Mouse (Mus musculus): ENCODE measurements around the gene Slc35g3. TPM values are rescaled to one million over a fixed set of nuclear protein-coding genes. Genes with fewer than 3 reads are reported as not detected.

Slc35g3 gene
- polyA plus RNA-seq (2017; shearing (Covaris generic)): not detected

GRCm38 (mm10) chr11:69761868-69762267 is at the start of gene Slc35g3:
Slc35g3 (minus strand) TSS chr11:69761968.
- no peak for ATAC-seq

GRCm38 (mm10) chr11:69810280-69810679 is 48.5 kb upstream of the Slc35g3 start:
- no peak for ATAC-seq

DNA sequence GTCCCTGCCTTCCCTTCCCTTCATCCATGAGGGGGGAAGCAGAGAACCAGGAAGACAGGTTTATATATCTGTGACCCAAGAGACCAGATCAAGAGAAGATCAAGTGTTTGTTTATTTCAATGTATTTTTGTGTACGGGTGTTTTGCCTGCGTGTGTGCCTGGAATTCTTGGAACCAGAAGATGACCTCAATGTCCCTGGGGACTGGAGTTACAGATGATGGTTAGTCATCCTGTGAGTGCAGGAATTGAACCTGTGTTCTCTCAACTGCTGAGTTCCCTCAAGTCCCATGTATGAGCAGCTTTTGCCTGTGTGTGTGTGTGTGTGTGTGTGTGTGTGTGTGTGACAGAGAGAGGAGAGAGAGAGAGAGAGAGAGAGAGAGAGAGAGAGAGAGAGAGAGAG is 45.9 kb upstream of the Slc35g3 start:
- ATAC-seq: no peak

DNA sequence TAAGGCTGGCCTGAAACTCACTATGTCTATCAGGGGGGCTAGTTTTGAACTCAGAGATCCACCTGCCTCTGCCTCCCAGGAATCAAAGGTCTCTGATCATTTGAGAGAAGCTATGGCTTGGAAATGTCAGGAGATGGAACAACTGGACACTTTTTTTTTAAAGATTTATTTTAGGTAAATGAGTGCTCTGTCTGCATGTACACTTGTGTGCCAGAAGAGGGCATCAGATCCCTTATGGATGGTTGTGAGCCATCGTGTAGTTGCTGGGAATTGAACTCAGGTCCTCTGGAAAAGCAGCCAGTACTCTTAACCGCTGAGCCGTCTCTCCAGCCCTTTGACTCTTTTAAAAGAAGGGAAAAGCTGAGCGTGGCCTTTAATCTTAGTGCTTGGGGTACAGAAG is 44.6 kb upstream of the Slc35g3 start:
- no peak for ATAC-seq

- ATAC-seq: no peak
Measured at GRCm38 (mm10) chr11:69804972-69805909, 43.5 kb upstream of the Slc35g3 start, which contains the start of gene Tmem102. Tmem102 (minus strand) TSS chr11:69805624.

- ATAC-seq: no peak
Measured at GRCm38 (mm10) chr11:69804652-69804940, 42.8 kb upstream of the Slc35g3 start.

DNA sequence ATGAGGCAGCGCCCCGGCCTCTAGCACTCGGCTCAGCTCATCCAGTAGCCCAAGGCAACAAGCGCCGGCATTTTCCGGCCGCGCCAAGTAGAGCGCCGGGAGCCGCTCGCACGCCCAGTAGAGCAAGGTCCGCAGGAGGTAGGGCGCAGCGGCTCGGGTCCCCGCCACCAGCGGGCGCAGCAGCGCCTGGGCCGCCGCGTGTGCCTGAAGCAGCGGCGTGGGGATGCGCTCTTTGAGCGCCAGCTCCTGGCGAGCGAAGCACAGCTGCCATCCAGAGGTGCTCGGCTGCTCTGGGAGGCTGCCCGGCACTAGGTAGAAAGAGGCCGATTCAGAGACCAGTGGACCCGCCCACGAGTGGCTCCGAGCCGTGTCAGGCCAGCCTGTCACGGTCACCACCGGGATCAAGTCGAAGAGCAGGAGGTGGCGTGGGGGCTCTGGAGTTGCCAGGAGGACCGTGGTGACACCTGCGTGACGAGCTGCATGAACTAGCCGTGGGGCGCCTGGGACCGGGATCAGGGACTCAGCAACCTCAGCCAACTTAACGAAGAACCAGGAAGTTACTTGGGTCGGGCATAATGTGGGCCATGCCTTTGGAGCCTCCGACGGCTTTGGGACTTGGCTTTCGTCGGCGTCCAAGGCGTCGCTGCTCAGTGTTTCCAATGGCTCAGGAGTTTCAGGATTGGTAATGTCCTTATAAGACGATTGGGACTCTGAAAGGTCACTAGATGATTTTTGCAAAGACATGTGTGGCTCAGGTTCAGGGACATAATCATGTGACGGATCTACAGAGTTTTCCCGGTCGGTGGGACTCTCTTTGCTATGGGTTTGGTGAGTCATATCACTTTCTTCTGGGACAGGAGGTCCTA is 42.3 kb upstream of the Slc35g3 start:
- ATAC-seq: peak; percentile 67

DNA sequence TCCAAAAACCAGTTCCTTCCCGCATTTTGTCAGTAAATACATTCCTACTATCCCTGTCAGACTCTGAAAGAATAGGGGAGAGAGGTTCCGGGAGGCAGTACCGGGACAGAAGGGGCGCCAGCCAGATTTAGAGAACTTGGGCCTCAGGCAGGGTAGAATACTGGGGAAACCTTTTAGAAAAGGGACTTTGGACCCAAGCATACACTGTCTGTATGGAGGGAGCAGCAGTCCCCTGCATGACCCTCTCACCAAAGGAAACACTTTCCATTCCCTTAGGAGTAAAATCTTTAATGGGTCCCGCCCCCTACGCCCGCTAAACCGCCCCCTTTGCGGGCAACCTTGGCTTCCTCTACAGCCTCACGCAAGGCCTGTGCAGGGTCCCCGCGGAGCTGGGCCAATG is 41.6 kb upstream of the Slc35g3 start:
- no peak for ATAC-seq

DNA sequence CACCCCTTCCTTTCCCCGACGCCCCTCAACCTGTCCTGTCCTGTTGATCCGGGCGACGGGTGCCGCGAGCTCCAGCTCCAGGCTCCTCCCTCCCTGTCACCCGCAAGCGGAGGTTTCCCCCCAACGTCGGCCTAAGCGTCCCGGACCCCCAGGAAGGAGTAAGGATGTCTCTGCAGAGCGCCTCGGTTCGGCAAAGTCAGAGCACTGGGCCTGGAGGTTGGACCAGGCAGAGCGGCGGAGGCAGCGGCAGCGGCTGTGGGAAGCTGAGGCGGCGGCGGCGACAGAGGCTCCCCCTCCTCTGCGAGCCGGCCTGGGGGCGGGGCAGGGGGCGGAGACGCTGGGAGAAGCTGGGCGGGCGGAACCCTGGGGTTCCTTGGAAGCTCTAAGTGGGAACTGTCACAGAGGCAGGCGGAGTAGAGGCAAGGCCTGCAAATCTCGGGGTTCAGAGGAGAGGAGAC is 40.9 kb upstream of the Slc35g3 start:
- peak; percentile 54 for ATAC-seq

DNA sequence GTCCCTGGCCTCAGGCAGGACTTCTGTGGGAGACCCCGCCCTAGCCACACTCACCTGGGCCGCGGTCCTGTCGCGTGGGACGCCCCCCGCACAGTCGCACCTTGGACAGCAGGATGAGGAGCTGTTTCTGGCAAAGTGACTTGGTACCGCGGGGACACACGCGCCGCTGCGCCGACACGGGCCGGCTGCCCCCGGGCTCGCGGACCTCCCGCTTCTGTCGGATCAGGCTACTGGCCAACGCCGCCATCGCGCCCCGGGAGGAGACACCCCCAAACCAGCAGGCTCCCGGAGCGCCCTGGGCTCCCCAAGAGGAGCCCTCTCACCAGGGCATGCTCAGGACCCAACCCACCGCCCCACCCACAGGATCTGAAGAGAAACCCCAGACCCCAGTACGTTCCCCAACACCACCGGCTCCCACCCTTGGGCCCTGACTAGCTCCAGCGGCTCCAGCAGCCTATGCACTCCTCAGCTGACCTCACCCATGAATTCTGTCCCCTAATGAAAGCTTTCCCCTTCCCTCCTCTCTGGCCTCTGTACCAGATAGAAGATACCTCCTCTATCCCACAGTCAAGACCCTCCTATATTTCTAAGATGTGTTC is 39.7 kb upstream of the Slc35g3 start, which contains the start of gene Fgf11:
Gene Fgf11 (minus strand): TSS at position 479 of the 599 bp plus-strand sequence.
- ATAC-seq: no peak

DNA sequence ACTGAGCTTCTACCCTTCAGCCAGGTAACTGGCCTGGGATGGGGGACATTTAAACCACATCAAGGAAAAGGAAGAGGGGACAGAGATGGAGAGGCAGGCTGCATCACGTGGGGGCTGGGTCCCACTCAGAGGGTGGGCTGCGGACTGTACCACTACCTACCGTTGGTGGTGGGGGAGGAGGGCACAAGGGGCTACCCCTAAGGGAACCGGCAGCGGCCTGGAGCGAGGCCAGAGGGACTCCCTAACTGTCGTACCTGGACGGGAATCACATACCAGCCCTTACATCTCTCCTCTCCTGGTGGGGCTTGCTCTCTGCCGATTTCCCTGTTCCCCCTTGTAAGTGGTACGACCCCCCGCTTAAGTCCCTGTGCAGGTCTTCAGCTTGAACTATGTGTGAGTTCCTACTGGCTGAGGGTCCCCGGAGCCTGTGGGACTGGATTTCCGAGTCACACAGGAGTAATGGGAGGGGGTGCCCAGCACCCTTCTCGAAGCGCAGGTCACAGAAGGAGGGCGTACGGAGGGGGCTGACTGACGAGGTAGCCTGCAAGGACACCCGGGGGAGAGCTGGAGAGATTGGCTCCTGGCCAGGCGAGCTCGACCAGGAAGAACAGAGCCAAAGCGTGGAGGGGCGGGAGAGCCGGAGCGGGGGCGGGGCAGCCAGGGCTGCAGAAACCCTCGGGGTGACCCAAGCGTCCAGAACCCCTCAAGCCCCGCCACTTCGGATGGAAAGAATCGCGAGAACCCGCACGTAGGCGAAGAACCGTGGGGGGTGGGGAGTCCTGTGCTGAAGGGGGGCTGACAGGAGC is 38.8 kb upstream of the Slc35g3 start:
- no peak for ATAC-seq

DNA sequence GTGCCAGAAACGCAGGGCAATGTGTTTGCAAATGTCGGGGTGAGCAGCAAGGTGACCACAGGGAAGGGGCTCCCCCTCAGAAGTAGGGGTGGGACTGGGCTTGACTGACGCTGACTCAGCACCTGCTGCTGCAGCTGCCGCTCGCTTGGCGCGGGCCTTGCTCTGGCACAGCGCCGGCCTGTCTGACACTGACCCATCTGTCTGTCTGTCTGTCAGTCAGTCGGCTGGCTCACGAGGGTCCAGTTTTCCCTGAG is 38.3 kb upstream of the Slc35g3 start:
- no peak for ATAC-seq

GRCm38 (mm10) chr11:69799394-69800137 is 37.8 kb upstream of the Slc35g3 start:
- ATAC-seq: no peak

DNA sequence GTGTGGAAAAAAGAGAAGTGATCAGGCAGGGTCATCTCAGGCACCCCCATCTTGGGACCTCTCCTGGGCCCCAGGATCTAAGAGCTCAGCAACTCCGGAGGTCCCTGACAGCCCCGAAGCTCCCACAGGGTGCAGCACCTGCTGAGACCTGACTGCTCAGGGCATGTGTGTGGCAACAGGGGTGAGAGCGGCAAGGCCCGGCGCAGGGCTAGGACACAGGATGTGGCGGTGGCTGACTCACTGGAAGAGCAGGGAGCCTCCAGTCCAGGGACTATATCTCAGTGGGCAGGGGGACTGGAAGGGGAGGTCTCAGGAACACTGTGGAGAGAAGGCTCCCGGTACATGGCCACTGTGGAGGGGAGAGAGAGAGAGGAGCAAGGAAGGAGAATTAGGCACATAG is 36.2 kb upstream of the Slc35g3 start:
- no peak for ATAC-seq

DNA sequence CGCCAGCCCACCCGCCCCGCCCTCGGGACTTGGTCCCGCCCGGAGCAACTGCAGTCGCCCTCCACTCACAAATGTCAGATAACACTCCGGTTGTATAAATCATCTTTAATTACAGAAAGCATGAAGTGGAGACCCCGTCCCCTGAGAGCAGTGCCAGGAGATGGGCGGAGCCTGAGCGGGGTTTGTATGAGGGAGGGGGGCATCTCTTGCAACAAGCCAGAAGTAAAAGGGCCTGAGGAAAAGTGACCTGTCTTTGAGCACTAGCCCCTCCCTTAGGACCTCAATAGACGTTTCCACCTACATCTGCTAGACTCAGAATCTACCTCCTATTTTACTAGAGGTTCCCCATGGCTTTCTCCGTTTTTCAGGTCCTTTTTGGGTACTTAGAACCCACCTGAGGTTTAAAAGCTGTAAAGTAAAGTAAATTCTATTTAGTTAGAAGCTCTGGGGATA is 34.2 kb upstream of the Slc35g3 start:
- ATAC-seq: no peak

DNA sequence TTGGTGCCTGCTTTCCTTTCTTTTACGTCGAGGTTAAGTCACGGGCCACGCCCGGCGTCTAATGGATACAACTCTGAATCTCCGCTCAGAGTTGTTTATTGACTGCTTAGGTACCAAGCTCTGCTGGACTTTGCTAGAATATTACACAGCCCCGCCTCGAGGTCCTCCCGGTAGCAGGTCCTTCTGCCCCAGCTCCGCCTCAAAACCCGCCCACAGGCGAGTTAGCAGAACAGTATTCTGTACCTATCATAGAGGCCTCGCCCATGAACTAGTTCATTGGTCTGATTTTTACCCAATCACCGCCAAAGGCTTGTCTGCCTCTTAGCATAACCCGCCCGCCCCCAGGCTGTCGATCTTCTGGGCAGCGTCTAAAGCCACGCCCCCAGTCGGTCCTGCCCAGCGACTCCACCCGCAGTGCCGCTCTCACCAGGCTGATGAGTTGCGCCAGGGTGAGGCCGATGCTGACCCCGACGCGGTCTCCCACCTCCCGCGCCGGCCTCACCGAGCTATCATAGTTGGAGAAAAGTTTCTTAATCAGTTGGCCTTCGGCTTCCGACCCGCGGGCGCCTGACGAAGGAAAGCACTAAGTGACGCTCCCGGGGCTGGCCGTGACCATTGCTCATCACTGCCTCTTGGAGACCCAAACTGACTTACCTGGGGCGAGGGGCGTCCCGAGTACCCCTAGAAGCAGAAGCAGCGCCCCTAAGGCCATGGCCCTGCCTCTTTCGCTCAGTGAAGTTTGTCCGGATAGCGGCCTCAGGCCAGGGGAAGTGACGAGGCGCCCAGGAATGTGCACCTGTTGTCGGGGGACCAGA is 33.6 kb upstream of the Slc35g3 start, which contains the start of gene Chrnb1:
Gene Chrnb1 (minus strand): TSS at position 776 of the 815 bp plus-strand sequence.
- peak; percentile 100 for ATAC-seq

DNA sequence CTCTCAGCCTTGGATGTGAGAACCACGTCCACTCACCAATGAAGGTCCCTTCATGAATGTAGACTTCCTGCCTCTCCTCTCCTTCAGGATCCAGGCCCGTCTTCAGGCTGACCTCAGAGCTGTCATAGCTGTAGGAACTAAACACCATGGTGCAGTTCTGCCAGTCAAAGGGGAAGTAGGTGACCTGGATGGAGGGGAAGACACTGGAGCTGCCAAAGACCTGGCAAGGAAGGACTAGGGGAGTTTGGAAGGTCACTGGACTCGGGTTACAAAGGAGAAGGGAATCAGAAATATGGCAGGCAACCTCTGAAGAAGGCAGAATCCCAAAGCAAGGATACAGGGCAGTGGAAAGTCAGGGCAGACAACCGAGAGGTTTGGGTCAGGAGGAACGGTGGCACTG is 31.7 kb upstream of the Slc35g3 start:
- ATAC-seq: no peak

- no peak for ATAC-seq
Measured at GRCm38 (mm10) chr11:69791420-69791819, 29.7 kb upstream of the Slc35g3 start.

DNA sequence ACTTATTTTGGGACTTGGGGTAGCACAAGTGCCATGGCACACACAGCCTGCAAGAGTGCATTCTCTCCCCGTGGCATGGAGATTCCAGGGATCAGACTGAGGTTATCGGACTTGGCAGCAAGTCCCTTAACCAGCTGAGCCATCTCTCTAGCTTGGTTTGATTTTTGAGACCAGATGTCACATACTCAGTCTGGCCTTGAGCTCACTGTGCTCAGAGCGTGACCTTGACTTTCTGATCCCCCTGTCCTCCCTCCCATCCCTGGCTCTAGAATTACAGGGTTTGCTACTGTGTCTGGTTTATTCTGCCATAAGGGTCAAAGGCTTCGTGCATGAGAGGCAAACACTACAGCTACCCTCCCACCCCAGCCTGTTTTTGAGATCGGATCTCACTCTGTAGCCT is 27.7 kb upstream of the Slc35g3 start:
- ATAC-seq: no peak

DNA sequence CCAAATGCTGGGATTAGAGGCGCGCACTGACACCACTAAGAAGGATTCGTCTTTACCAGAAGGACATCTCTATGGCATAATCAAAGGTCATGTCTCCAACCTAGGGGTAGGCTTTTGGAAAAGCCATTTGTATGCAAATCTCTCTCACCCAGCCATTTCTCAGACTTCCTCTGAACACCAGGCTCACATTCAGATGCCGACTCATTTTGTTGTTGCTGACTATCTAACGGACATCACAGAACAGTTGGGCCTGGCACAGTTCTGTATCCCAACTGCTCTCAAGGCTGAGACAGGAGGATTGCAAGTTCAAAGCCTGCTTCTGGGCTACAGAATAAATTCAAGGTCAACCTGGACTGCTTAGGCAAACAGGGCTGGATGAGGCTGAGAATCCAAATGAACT is 25.5 kb upstream of the Slc35g3 start:
- ATAC-seq: no peak
